Mouse (Mus musculus) retina, embryonic 14.5 days (tissue): ENCODE measurements around the gene Thap12.
A peak's percentile ranks its signal among the peaks of the same experiment; 100 is the strongest.

Source experiments
- DNase-seq: peaks from one replicate; pipeline ENCODE4 v3.0.0-alpha.2; 2015; ENCODE audit warnings: low spot score

The Thap12 gene

GRCm38 (mm10) chr7:98702283-98703240 is at the start of gene Thap12:
Thap12 (plus strand) TSS chr7:98703103.
- peak; percentile 99 for DNase-seq

- DNase-seq = peak; percentile 81
Measured at GRCm38 (mm10) chr7:98655681-98656530, 47.0 kb upstream of the Thap12 start.

GRCm38 (mm10) chr7:98656531-98657221 is 46.2 kb upstream of the Thap12 start, which contains the start of gene Emsy:
Emsy (minus strand) TSS chr7:98656783.
- DNase-seq = peak; percentile 97

- DNase-seq = no peak
Measured at GRCm38 (mm10) chr7:98665166-98665565, 37.7 kb upstream of the Thap12 start.

GRCm38 (mm10) chr7:98665726-98666125 is 37.2 kb upstream of the Thap12 start:
- DNase-seq = no peak

- DNase-seq = no peak
Measured at GRCm38 (mm10) chr7:98667956-98668746, 34.8 kb upstream of the Thap12 start.

- no peak for DNase-seq
Measured at GRCm38 (mm10) chr7:98670831-98671230, 32.1 kb upstream of the Thap12 start.

GRCm38 (mm10) chr7:98671416-98671815 is 31.5 kb upstream of the Thap12 start:
- no peak for DNase-seq

- peak; percentile 28 for DNase-seq
Measured at GRCm38 (mm10) chr7:98672241-98672955, 30.5 kb upstream of the Thap12 start.

- DNase-seq = no peak
Measured at GRCm38 (mm10) chr7:98674344-98674743, 28.6 kb upstream of the Thap12 start.

GRCm38 (mm10) chr7:98677511-98677910 is 25.4 kb upstream of the Thap12 start:
- DNase-seq = no peak

- DNase-seq = no peak
Measured at GRCm38 (mm10) chr7:98678441-98678840, 24.5 kb upstream of the Thap12 start.

- DNase-seq = no peak
Measured at GRCm38 (mm10) chr7:98680691-98681090, 22.2 kb upstream of the Thap12 start.

GRCm38 (mm10) chr7:98682821-98683220 is 20.1 kb upstream of the Thap12 start:
- no peak for DNase-seq

- DNase-seq = peak; percentile 64
Measured at GRCm38 (mm10) chr7:98685895-98686294, 17.0 kb upstream of the Thap12 start.

- no peak for DNase-seq
Measured at GRCm38 (mm10) chr7:98690126-98690525, 12.8 kb upstream of the Thap12 start.

GRCm38 (mm10) chr7:98690831-98691230 is 12.1 kb upstream of the Thap12 start:
- no peak for DNase-seq

- DNase-seq = no peak
Measured at GRCm38 (mm10) chr7:98692761-98693546, 9.9 kb upstream of the Thap12 start.

GRCm38 (mm10) chr7:98694046-98694445 is 8.9 kb upstream of the Thap12 start:
- no peak for DNase-seq

- peak; percentile 61 for DNase-seq
Measured at GRCm38 (mm10) chr7:98697496-98697895, 5.4 kb upstream of the Thap12 start.
